Mouse (Mus musculus): Measurements from ENCODE around the gene Tln2. TPM values are rescaled to one million over a fixed set of nuclear protein-coding genes. Genes with fewer than 3 reads are reported as not detected.

Tln2 gene
- polyA plus RNA-seq, 1 experiment = 0.50 TPM

DNA sequence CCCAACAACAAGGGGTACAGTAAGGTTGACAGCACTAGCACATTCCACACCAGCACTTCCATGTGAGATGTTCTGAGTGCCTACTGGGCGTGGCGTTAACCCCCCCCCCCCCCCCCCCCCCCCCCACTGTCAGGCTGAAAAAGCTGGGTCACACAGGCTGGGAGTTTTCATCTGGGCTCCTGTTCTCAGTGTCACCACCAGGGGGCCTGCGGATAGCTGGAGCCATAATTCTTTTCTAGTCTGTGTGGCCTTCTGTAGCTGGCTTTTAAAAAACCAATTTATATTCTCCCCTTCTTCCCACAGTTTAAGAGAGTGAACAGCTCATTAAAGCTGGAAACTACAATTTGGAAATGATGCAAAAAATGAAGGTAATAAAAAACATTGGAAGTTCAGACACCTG lies 244.1 kb downstream of the Tln2 start:
- no peak for DNase-seq (ENCODE audit: low read depth in 1 of 2, low spot score in 2 of 2)
- TF ChIP-seq CTCF (IDR thresholded peaks at IDR 0.05; ENCODE audit: extremely low read depth, insufficient read depth, insufficient read length, insufficient replicate concordance) = no peak
- TF ChIP-seq POLR2A (IDR thresholded peaks at IDR 0.05; ENCODE audit: low read depth, low read length) = no peak
- Histone ChIP-seq H3K4me1 (ENCODE audit: control insufficient read depth, insufficient read depth, insufficient read length) (no peaks in the 10 kb centered on the region), H3K27ac (ENCODE audit: insufficient read depth, low read length) (no peak overlapping the region), H3K4me3 (ENCODE audit: extremely low read depth, insufficient read depth, insufficient read length) (no peak overlapping the region), H3K36me3 (ENCODE audit: control insufficient read depth, insufficient read depth, low read length) (no peaks in the 10 kb centered on the region), H3K27me3 (ENCODE audit: control insufficient read depth, insufficient read depth, low read length) (no peaks in the 10 kb centered on the region)
- 7% methylated on average over 3 of the region's 3 CpGs for WGBS

DNA sequence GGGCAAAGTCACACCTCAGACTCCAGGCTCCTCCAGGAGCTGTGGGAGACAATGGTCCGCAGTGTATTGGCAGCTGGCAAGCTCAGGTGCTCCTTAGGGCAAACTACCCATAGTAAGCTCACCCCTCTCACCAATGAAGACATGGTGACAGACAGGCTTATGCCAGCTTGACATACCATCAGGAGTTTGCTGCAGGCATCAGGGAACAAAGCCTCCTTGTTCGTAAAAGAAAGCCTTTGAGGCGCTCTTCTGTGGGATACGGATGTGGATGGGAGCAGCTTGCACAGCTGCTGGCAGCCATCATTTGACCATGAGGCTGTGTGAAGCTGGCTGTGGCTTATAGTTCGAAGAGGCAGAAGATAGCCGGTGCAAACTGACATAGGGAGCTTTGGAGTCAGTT lies 254.5 kb downstream of the Tln2 start:
- TF ChIP-seq POLR2A (IDR thresholded peaks at IDR 0.05; ENCODE audit: low read depth, low read length) = no peak
- TF ChIP-seq CTCF (IDR thresholded peaks at IDR 0.05; ENCODE audit: extremely low read depth, insufficient read depth, insufficient read length, insufficient replicate concordance) = no peak
- WGBS = 91% methylated on average over 6 of the region's 6 CpGs
- H3K27me3 ChIP-seq (ENCODE audit: control insufficient read depth, insufficient read depth, low read length) = no peaks in the 10 kb centered on the region
- H3K27ac ChIP-seq (ENCODE audit: insufficient read depth, low read length) = no peak overlapping the region
- H3K36me3 ChIP-seq (ENCODE audit: control insufficient read depth, insufficient read depth, low read length) = no peaks in the 10 kb centered on the region
- no peak for DNase-seq (ENCODE audit: low read depth in 1 of 2, low spot score in 2 of 2)
- H3K4me3 ChIP-seq (ENCODE audit: extremely low read depth, insufficient read depth, insufficient read length) = no peak overlapping the region
- H3K4me1 ChIP-seq (ENCODE audit: control insufficient read depth, insufficient read depth, insufficient read length) = no peaks in the 10 kb centered on the region

DNA sequence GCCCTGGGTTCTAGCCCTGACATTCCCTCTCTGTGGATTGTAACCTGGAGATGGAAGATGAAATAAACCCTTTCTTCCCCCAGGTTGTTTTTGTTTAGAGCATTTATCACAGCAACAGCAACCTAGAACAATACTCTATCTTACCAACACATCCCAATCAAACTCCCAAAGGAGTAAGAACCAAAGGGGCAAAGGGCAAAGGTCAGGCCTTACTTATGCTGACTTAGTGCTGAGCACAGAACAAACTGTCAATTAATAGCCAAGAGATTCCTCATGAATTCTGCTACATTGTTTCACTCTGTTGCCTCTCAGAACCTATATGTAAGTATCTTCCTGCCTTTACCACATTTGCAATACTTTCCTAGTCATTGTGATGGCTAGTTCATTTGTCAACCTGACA lies 255.5 kb downstream of the Tln2 start:
- Histone ChIP-seq H3K27me3 (ENCODE audit: control insufficient read depth, insufficient read depth, low read length) (no peaks in the 10 kb centered on the region), H3K4me1 (ENCODE audit: control insufficient read depth, insufficient read depth, insufficient read length) (no peaks in the 10 kb centered on the region), H3K4me3 (ENCODE audit: extremely low read depth, insufficient read depth, insufficient read length) (no peak overlapping the region), H3K36me3 (ENCODE audit: control insufficient read depth, insufficient read depth, low read length) (no peaks in the 10 kb centered on the region), H3K27ac (ENCODE audit: insufficient read depth, low read length) (no peak overlapping the region)
- DNase-seq (ENCODE audit: low read depth in 1 of 2, low spot score in 2 of 2) = no peak
- TF ChIP-seq POLR2A (IDR thresholded peaks at IDR 0.05; ENCODE audit: low read depth, low read length) (no peak), CTCF (IDR thresholded peaks at IDR 0.05; ENCODE audit: extremely low read depth, insufficient read depth, insufficient read length, insufficient replicate concordance) (no peak)

DNA sequence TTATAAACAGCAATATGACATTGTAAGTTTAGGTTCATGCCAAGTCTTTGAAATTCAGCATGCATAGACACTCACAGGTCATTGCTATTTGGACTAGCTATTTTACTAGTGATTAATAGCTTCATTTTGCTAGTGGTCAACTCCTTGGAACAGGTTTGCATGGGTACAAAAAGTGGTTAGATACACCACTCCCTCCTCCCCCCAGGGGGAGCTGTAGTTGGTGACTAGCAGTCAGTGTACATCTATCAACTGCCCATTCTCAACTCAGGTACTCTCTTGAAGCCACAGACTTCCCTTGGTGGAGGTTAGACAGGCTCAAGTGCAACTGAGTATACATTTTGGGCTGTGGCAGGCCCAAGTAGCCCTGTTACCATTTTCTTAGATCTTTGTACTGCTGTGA lies 256.5 kb downstream of the Tln2 start:
- Histone ChIP-seq H3K4me3 (ENCODE audit: extremely low read depth, insufficient read depth, insufficient read length) (no peak overlapping the region), H3K36me3 (ENCODE audit: control insufficient read depth, insufficient read depth, low read length) (no peaks in the 10 kb centered on the region), H3K27me3 (ENCODE audit: control insufficient read depth, insufficient read depth, low read length) (no peaks in the 10 kb centered on the region), H3K27ac (ENCODE audit: insufficient read depth, low read length) (no peak overlapping the region), H3K4me1 (ENCODE audit: control insufficient read depth, insufficient read depth, insufficient read length) (no peaks in the 10 kb centered on the region)
- TF ChIP-seq POLR2A (IDR thresholded peaks at IDR 0.05; ENCODE audit: low read depth, low read length) (no peak), CTCF (IDR thresholded peaks at IDR 0.05; ENCODE audit: extremely low read depth, insufficient read depth, insufficient read length, insufficient replicate concordance) (no peak)
- no peak for DNase-seq (ENCODE audit: low read depth in 1 of 2, low spot score in 2 of 2)

- Histone ChIP-seq H3K4me1 (ENCODE audit: control insufficient read depth, insufficient read depth, insufficient read length) (no peaks in the 10 kb centered on the region), H3K27ac (ENCODE audit: insufficient read depth, low read length) (no peak overlapping the region), H3K36me3 (ENCODE audit: control insufficient read depth, insufficient read depth, low read length) (no peaks in the 10 kb centered on the region), H3K27me3 (ENCODE audit: control insufficient read depth, insufficient read depth, low read length) (no peaks in the 10 kb centered on the region), H3K4me3 (ENCODE audit: extremely low read depth, insufficient read depth, insufficient read length) (no peak overlapping the region)
- DNase-seq (ENCODE audit: low read depth in 1 of 2, low spot score in 2 of 2) = no peak
- WGBS = 80% methylated on average over 10 of the region's 10 CpGs
- no peak for TF ChIP-seq CTCF (IDR thresholded peaks at IDR 0.05; ENCODE audit: extremely low read depth, insufficient read depth, insufficient read length, insufficient replicate concordance)
- TF ChIP-seq POLR2A (IDR thresholded peaks at IDR 0.05; ENCODE audit: low read depth, low read length) = no peak
Observed at GRCm38 (mm10) chr9:67302386-67302989, 257.0 kb downstream of the Tln2 start.

- Histone ChIP-seq H3K4me3 (ENCODE audit: extremely low read depth, insufficient read depth, insufficient read length) (no peak overlapping the region), H3K4me1 (ENCODE audit: control insufficient read depth, insufficient read depth, insufficient read length) (no peaks in the 10 kb centered on the region), H3K27me3 (ENCODE audit: control insufficient read depth, insufficient read depth, low read length) (no peaks in the 10 kb centered on the region), H3K36me3 (ENCODE audit: control insufficient read depth, insufficient read depth, low read length) (no peaks in the 10 kb centered on the region), H3K27ac (ENCODE audit: insufficient read depth, low read length) (no peak overlapping the region)
- DNase-seq (ENCODE audit: low read depth in 1 of 2, low spot score in 2 of 2) = no peak
- 69% methylated on average over 2 of the region's 2 CpGs for WGBS
- no peak for TF ChIP-seq CTCF (IDR thresholded peaks at IDR 0.05; ENCODE audit: extremely low read depth, insufficient read depth, insufficient read length, insufficient replicate concordance)
- TF ChIP-seq POLR2A (IDR thresholded peaks at IDR 0.05; ENCODE audit: low read depth, low read length) = no peak
Observed at GRCm38 (mm10) chr9:67301571-67301970, 257.9 kb downstream of the Tln2 start.

GRCm38 (mm10) chr9:67300769-67301168 lies 258.7 kb downstream of the Tln2 start:
- Histone ChIP-seq H3K4me1 (ENCODE audit: control insufficient read depth, insufficient read depth, insufficient read length) (no peaks in the 10 kb centered on the region), H3K27me3 (ENCODE audit: control insufficient read depth, insufficient read depth, low read length) (no peaks in the 10 kb centered on the region), H3K4me3 (ENCODE audit: extremely low read depth, insufficient read depth, insufficient read length) (no peak overlapping the region), H3K36me3 (ENCODE audit: control insufficient read depth, insufficient read depth, low read length) (no peaks in the 10 kb centered on the region), H3K27ac (ENCODE audit: insufficient read depth, low read length) (no peak overlapping the region)
- DNase-seq (ENCODE audit: low read depth in 1 of 2, low spot score in 2 of 2) = no peak
- 90% methylated on average over 5 of the region's 5 CpGs for WGBS
- TF ChIP-seq CTCF (IDR thresholded peaks at IDR 0.05; ENCODE audit: extremely low read depth, insufficient read depth, insufficient read length, insufficient replicate concordance) (no peak), POLR2A (IDR thresholded peaks at IDR 0.05; ENCODE audit: low read depth, low read length) (no peak)

Data from spleen, adult 2 months (tissue).